Mouse (Mus musculus) ES-E14 (cell line): Measurements from ENCODE around the gene Clic1. TPM values are rescaled to one million over a fixed set of nuclear protein-coding genes. Genes with fewer than 3 reads are reported as not detected.

Experiments used
- DNase-seq: peaks from one replicate; pipeline ENCODE4 v3.0.0-alpha.2; 2013; ENCODE audit warnings: low read depth, low spot score
- H3K27ac ChIP-seq: 2 replicates; pipeline ENCODE4 v1.5.1; 2012; ENCODE audit warnings: low read depth, mild to moderate bottlenecking, low read length, moderate library complexity, mixed read lengths; ENCODE audit not compliant: poor library complexity, insufficient read depth, severe bottlenecking
- H3K36me3 ChIP-seq: 2 replicates; pipeline ENCODE4 v1.6.1; 2012; ENCODE audit warnings: mild to moderate bottlenecking, low read length, moderate library complexity, mixed read lengths; ENCODE audit not compliant: control insufficient read depth, poor library complexity, insufficient read depth, severe bottlenecking
- H3K4me1 ChIP-seq, 2 experiments: fragments of 150-350 bp in 1 of 2; sonication (generic) in 1 of 2; 2 replicates each; pipeline ENCODE4 v1.6.1; 2012; ENCODE audit warnings: low read length in 2 of 2, mild to moderate bottlenecking in 1 of 2, mixed read lengths in 1 of 2; ENCODE audit not compliant: control insufficient read depth in 2 of 2, insufficient read depth in 2 of 2, poor library complexity in 1 of 2
- H3K4me3 ChIP-seq, 2 experiments: fragments of 150-350 bp in 1 of 2; sonication (generic) in 1 of 2; 2 replicates each; pipeline ENCODE4 v1.5.1; 2012; ENCODE audit warnings: low read length in 2 of 2, low read depth in 1 of 2, mild to moderate bottlenecking in 1 of 2, mixed read lengths in 1 of 2; ENCODE audit not compliant: insufficient read depth in 1 of 2, poor library complexity in 1 of 2, severe bottlenecking in 1 of 2
- H3K9ac ChIP-seq: 2 replicates; pipeline ENCODE4 v1.6.1; 2012; ENCODE audit warnings: low read depth, mild to moderate bottlenecking, low read length, mixed read lengths; ENCODE audit not compliant: poor library complexity, insufficient read depth, severe bottlenecking
- H3K9me3 ChIP-seq: fragments of 150-350 bp; sonication (generic); 2 replicates; pipeline ENCODE4 v1.6.1; 2012; ENCODE audit warnings: low read depth, mild to moderate bottlenecking, low read length; ENCODE audit not compliant: control insufficient read depth, insufficient read depth
- CHD2 ChIP-seq: IDR thresholded peaks from 2 replicates; pipeline ENCODE4 v1.6.1; 2014; ENCODE audit warnings: mild to moderate bottlenecking, low read depth, low read length, inconsistent platforms
- HCFC1 ChIP-seq: IDR thresholded peaks from 2 replicates; pipeline ENCODE4 v1.6.1; 2012; ENCODE audit warnings: low read length, inconsistent platforms, borderline replicate concordance; ENCODE audit not compliant: insufficient read depth
- MAFK ChIP-seq: IDR thresholded peaks from 2 replicates; pipeline ENCODE4 v1.6.1; 2014; ENCODE audit warnings: mild to moderate bottlenecking, low read depth, low read length, inconsistent platforms; ENCODE audit not compliant: insufficient read depth
- ZC3H11A ChIP-seq: IDR thresholded peaks from 2 replicates; pipeline ENCODE4 v1.6.1; 2012; ENCODE audit warnings: low read depth, mild to moderate bottlenecking, inconsistent platforms, low read length, borderline replicate concordance
- ZNF384 ChIP-seq: IDR thresholded peaks from 2 replicates; pipeline ENCODE4 v1.6.1; 2012; ENCODE audit warnings: low read depth, low read length, inconsistent platforms
- in situ Hi-C, 2 experiments: fragments of 600-800 bp; cut with MboI; formaldehyde crosslinking; loops; one replicate each; pipeline ENCODE4 v1.15.1; 2025; ENCODE audit warnings: low sequenced_read_pairs in 2 of 2, inconsistent platforms in 1 of 2; ENCODE audit not compliant: unreplicated experiment in 2 of 2
- total RNA-seq: library from RNA; depleted of rRNA; stranded (reverse); fragments of 300-350 nt; gene quantifications from 2 replicates; pipeline ENCODE4 v1.2.3, GENCODE M21; 2012

Clic1 gene
- total RNA-seq, 1 experiment = 133 TPM

DNA sequence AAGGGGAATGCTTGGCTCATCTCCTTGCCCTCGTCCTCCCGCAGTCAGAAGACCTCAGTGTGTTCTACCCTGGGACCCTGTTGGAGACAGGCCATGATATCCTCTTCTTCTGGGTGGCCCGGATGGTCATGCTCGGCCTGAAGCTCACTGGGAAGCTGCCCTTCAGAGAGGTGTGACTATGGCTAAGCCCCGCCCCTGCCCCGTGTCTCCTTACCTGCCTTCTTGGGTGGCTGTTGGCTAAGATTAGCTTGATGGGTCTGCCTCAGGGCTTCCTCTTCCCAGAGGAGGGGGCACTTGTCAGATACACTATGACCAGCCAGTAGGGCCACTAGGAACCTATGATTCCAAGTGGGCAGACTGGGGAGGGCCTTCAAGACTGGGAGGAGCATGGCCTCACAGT is 36.5 kb upstream of the Clic1 start:
- in situ Hi-C loops = loop anchor here in 1 of 2 experiments (25.0 kb wide), 1 partner anchor 99 kb away; the partner anchor contains the start of genes Csnk2b, Gpank1, Ly6g5b and Ly6g5c
- no peak for DNase-seq
- Histone ChIP-seq H3K4me1 (peaks cover 0 to 8% of the 10 kb centered on the region in 2 experiments; a peak in 1 of 4 replicates), H3K27ac (no peak overlapping the region), H3K4me3 (no peak overlapping the region), H3K36me3 (peaks cover 79% of the 10 kb centered on the region), H3K9me3 (no peaks in the 10 kb centered on the region), H3K9ac (no peak overlapping the region)
- no peak for TF ChIP-seq ZC3H11A
- no peak for TF ChIP-seq ZNF384
- TF ChIP-seq MAFK = no peak
- TF ChIP-seq HCFC1 = no peak
- TF ChIP-seq CHD2 = no peak

DNA sequence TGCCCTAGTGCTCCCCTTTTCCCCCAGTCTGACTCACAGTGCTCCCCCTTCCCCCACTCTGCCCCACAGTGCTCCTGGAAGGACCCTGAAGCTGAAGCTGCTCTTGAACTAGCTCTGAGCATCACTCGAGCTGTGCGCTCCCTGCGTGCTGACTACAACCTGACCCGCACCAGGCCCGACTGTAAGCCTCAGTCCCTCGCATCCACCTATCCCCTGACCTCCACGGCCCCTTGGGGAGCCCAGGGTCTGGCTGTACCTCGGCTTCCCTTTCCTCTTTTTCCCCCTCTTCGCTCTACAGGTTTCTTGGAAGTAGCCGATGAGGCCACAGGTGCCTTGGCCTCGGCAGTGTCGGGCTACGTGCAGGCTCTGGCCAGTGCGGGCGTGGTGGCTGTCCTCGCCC is 34.5 kb upstream of the Clic1 start:
- no peak for TF ChIP-seq CHD2
- no peak for TF ChIP-seq HCFC1
- TF ChIP-seq MAFK = no peak
- no peak for TF ChIP-seq ZC3H11A
- no peak for TF ChIP-seq ZNF384
- H3K4me1 ChIP-seq = peaks cover 0 to 8% of the 10 kb centered on the region in 2 experiments; a peak in 1 of 4 replicates
- no peak overlapping the region for H3K9ac ChIP-seq
- in situ Hi-C loops = loop anchor here in 1 of 2 experiments (25.0 kb wide), 1 partner anchor 97 kb away; the partner anchor contains the start of genes Csnk2b, Gpank1, Ly6g5b and Ly6g5c
- H3K9me3 ChIP-seq = no peaks in the 10 kb centered on the region
- H3K4me3 ChIP-seq = no peak overlapping the region; a peak in 1 of 4 replicates
- H3K27ac ChIP-seq = no peak overlapping the region
- DNase-seq = no peak
- peaks cover 64% of the 10 kb centered on the region for H3K36me3 ChIP-seq

DNA sequence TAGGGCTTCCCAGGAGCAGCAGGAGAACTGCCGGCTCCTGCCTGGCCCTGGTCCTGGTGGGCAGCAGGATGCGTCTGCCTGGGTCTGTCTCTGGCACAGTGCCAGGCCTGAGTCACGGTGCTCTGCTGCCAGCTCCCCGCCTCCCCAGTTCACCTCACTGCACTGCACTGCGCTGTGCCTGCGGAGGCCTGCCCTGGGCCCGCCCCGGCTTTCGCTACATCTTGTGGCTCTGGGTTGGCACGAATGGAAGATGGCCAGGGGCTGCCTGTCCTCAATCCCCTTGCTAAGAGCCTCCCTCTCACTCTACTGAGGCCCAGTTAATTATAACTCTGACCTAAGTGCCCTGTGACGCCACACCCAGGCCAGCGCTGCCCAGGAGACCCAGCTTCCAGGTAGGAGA is 33.4 kb upstream of the Clic1 start, which contains the start of gene Vwa7:
Gene Vwa7 (plus strand): TSS at position 204 of the 400 bp plus-strand sequence.
- H3K9ac ChIP-seq = no peak within 1 kb of the TSS
- peaks cover 0 to 10% of the 10 kb centered on the region in 2 experiments; a peak in 1 of 4 replicates for H3K4me1 ChIP-seq
- H3K27ac ChIP-seq = no peak within 1 kb of the TSS
- H3K4me3 ChIP-seq = no peak within 1 kb of the TSS; a peak in 1 of 4 replicates
- TF ChIP-seq ZC3H11A = no peak
- TF ChIP-seq MAFK = no peak
- peaks cover 53% of the 10 kb centered on the region for H3K36me3 ChIP-seq
- no peaks in the 10 kb centered on the region for H3K9me3 ChIP-seq
- in situ Hi-C loops = loop anchor here in 1 of 2 experiments (25.0 kb wide), 1 partner anchor 96 kb away; the partner anchor contains the start of genes Csnk2b, Gpank1, Ly6g5b and Ly6g5c
- no peak for DNase-seq

DNA sequence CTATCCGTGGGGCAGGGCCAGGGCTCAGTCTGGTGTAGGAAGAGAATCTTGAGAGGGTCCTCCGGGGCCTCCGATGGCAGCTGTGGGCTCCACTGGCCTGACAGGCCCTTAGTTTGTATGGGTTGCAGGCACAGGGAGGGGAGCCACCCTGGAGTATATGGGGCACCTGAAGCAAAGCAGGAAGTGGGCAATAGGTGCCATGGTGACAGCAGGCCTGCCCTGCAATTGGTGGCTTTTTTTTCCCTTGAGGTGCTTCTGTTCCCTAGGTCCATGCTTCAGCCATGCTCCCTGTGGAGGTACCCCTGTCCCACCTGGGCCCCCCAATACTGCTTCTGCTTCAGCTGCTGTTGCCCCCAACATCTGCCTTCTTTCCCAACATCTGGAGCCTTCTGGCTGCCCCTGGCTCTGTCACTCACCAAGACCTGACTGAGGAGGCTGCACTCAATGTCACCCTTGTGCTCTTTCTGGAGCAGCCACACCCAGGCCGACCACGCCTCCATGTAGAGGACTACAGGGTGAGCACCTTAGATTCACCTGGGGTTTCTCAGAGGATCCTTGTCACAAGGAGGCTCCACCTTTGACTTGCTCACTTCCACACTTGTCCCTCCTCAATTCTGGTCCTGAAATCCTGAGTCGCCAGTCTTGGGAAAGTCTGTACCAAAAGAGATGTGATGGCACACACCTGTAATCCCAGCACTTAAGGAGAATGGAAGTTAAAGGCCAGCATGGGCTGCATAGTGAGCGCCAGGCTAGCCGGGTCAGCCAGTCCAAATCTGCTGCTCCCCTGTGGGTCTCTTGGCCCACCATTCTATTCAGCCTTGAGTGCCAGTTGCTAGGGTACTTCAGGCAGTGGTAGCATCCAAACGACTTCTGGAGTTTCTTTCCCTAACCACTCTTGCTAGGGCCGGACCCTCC is 32.7 kb upstream of the Clic1 start:
- no peak for DNase-seq
- Histone ChIP-seq H3K36me3 (peaks cover 47% of the 10 kb centered on the region), H3K9ac (no peak overlapping the region), H3K27ac (no peak overlapping the region), H3K9me3 (no peaks in the 10 kb centered on the region), H3K4me1 (peaks cover 2 to 14% of the 10 kb centered on the region in 2 experiments; a peak in 2 of 4 replicates), H3K4me3 (no peak overlapping the region)
- TF ChIP-seq MAFK (no peak), ZNF384 (no peak), CHD2 (no peak), HCFC1 (no peak), ZC3H11A (no peak)
- in situ Hi-C loops = loop anchor here in 1 of 2 experiments (25.0 kb wide), 1 partner anchor 95 kb away; the partner anchor contains the start of genes Csnk2b, Gpank1, Ly6g5b and Ly6g5c
